Mouse (Mus musculus) cerebellum, adult 18-20 months (tissue): Measurements from ENCODE around the gene Miip.
A peak's percentile ranks its signal among the peaks of the same experiment; 100 is the strongest.
"Not testable (repeated sequence)": the region's sequence is repeated elsewhere in the genome, so short reads cannot be mapped to it uniquely, and the experiment has no call there.

Experiments
- DNase-seq, 2 experiments: peaks; one replicate each; pipeline ENCODE4 v3.0.0; 2021

Gene Miip

DNA sequence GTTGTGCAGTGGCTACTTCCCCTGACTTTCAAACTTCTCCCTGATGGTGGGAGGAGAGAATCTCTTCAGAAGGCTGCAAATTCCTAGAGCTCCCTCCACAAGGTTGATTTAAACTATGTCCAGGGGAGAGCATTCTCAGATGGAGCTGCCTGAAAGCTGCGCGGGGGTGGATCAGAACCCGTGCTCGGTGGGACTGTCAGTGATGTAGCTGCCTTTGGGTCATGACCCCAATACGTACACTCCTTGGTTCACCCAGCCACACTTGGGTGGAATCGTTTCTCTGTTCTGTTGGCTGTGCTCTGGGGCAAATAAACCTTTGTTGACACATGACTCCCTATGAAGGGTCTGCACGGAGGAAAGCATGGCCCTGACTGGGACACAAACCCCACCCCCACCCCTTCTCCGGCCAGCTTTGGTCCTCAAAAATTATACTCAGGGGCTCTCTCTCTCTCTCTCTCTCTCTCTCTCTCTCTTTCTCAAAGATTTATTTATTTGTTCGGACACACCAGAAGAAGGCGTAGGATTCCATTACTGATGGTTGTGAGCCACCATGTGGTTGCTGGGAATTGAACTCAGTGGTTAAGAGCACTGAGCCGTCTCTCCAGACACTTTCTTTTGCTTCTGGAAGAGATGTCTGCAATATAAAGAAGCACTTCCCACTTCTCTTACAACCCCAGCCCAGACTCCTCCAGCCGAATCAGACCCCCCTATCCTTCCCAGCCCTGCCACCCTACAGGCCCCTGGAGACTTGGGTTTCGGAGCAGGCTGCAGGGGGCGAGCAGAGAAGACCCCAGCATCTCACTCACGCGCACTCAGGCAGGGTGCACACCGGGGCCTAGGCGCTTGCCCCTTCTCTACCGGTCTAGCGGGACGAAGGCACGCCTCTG, 810 bp downstream of the Miip start:
- no peak for DNase-seq

GRCm38 (mm10) chr4:147866793-147867192, 1.8 kb downstream of the Miip start:
- DNase-seq: not testable (repeated sequence)

GRCm38 (mm10) chr4:147866056-147866455, 2.6 kb downstream of the Miip start:
- DNase-seq: no peak

- no peak for DNase-seq
Observed at GRCm38 (mm10) chr4:147865651-147866050, 3.0 kb downstream of the Miip start.

DNA sequence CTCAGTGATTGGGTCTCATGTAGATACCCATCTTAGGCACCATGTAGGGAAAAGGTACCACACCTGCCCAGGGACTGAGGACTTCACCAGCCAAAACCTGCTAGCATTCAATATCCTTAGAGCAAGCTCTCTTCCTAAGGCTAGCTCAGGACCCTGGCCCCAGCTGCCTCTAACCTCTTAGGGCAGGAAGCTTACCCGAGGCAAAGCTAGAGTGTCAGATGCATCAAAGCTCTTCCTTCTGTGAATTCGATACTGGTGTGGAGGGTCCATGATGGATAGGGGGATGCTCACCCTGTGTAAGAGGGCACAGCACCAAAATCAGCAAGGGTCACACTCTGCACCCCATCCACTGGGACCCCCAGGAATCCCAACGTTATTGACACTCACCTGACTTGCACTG, 6.6 kb downstream of the Miip start:
- no peak for DNase-seq

DNA sequence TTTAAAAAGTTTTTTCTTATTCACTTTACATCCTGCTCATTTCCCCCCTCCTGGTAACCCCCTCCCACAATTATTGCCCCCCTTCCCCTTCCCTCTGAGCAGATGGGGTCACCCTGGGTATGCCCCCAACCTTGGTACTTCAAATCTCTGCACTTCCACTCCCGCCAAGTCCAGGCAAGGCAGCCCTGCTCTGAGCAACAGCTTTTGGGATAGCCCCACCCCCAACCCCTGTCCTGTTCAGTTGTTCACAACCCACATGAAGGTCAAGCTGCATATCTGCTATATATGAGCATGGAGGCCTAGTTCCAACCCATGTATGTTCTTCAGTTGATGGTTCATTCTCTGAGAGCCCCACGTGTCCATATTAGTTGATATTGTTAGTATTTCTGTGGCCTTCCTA, 17.8 kb downstream of the Miip start:
- DNase-seq: no peak

- no peak for DNase-seq
Observed at GRCm38 (mm10) chr4:147848584-147848991, 20.0 kb downstream of the Miip start.

DNA sequence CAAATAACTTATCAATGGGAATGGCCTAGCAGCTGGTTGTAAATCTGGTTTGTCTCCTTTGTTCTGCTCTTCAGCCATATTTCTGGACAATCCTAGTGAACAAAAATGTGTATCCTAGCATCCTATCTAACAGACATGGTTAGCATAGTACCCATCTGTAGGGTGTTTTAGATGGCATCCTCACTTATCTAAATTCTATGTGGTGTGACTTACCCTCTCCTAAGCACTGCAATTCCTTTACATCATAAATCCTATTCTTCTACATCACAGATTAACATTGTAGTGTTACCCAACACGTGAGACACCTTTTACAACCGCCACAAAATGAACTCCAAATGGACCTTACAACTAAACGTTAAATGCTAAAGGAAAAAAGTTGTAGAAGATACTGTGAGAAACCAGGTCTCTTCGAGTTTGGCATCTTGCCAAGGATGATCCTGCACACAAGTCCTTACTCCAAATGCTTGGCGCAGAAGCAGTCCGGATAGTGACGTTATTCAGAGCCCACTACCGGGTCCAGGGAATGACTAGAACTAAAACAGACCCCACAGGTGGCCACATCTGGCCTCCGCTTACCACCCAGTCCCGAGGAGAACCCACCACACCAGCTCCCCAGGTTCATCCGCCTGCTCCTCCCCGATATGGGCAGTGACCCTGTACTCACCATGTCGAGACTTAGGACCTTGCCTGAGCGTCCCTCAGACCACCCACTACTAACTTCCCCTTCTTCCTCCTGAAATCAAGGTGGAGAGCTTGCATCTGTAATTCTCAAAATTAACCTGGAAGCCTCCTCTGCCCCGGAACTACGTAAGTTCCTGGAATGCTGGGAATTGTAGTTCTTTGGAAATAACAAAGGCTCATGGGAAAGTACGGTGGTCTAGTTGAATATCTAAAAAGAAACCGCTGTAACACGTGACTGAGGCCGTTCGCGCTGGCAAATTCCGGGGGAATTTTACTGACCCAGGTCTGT, 20.7 kb downstream of the Miip start, which contains the start of gene Zfp933:
Gene Zfp933 (minus strand): TSS at position 753 of the 970 bp plus-strand sequence.
- DNase-seq: peak; percentile 75 to 78

GRCm38 (mm10) chr4:147842871-147843270, 25.7 kb downstream of the Miip start:
- DNase-seq: no peak

- peak in 1 of 2 experiments; percentile 31 for DNase-seq
Observed at GRCm38 (mm10) chr4:147839282-147839681, 29.3 kb downstream of the Miip start.

DNA sequence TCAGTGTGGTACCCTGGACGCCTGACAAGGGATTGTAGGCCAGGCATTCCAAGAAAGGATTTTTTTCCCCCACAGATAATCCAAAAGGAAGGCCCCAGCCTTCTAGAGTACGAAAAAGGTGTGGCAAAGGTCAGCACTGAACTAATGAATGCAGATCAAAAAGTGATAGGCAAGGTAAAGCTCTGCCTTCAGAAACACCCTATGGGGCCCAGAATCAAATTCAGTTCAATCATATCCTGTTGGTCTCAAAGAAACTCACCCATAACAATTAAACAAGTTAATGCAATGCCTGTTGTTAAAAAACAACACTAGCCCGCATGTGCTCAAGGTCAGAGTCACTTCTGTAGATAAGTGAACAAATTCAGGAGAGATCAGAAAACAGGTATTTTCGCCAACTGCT, 44.2 kb downstream of the Miip start:
- no peak for DNase-seq

GRCm38 (mm10) chr4:147821414-147821813, 47.2 kb downstream of the Miip start:
- DNase-seq: not testable (repeated sequence)

- not testable (repeated sequence) for DNase-seq
Observed at GRCm38 (mm10) chr4:147819659-147820058, 49.0 kb downstream of the Miip start.

DNA sequence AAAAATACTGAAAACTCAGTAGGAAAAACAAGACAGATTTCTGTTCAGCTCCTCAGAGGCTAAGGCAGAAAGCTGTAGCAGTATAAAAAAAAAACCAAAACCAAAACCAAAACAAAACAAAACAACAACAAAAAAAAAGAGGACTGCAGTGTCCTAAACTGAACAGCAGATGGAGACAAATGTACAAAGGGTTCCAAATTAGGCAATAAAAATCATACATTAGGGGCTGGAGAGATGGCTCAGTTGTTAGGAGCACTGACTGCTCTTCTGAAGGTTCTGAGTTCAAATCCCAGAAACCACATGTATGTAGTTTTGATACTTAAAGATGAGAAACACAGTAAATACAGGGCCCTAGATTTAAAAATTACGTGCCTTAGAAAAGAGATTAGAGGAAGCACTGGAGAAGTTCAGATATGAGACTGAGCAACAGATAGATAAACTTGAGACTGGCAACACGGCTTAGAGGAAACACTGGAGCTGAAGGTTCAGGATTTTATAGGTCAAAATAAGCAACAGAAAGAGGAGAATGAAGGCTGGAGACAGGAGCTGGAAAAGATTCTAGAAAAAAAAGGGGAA, 53.9 kb downstream of the Miip start:
- DNase-seq: no peak

DNA sequence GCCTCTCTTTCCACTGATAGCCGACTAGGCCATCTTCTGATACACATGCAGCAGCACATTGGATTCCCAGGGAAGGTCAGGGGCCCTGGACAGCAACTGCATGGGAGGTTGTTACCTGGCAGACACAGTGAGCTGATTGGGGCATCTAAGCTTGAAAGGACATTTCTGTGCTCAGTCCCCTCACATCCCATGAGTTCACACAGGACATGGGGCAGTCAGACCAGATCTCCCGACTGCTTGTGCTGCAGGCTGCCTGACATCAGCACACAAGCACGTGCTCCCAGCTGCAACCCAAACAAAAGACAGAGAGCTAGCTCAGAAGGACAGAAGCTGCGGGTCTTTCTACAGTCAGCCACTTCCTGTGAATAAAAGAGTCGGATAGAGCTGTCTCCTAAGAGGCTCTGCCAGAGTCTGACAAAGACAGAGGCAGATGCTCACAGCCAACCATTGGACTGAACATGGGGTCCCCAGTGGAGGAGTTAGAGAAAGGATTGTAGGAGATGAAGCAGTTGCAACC, 55.3 kb downstream of the Miip start:
- no peak for DNase-seq
